Mouse (Mus musculus) cortical plate, adult 2 months (tissue): ENCODE data around the gene Hapln4. TPM values are rescaled to one million over a fixed set of nuclear protein-coding genes. Genes with fewer than 3 reads are reported as not detected.

ENCODE experiments used
- H3K27ac ChIP-seq: fragments of 200-500 bp; 2 replicates; pipeline ENCODE4 v1.5.1; 2012; ENCODE audit warnings: low read length, control low read depth, inconsistent platforms; ENCODE audit not compliant: insufficient read depth
- H3K4me1 ChIP-seq: fragments of 200-500 bp; 2 replicates; pipeline ENCODE4 v1.6.1; 2011; ENCODE audit warnings: low read length; ENCODE audit not compliant: control insufficient read depth, insufficient read depth
- H3K4me3 ChIP-seq: fragments of 200-500 bp; 2 replicates; pipeline ENCODE4 v1.5.1; 2011; ENCODE audit warnings: mild to moderate bottlenecking, low read length, control low read depth; ENCODE audit not compliant: insufficient read depth
- CTCF ChIP-seq: fragments of 200-500 bp; IDR thresholded peaks from 2 replicates; pipeline ENCODE4 v1.5.1; 2011; ENCODE audit warnings: mild to moderate bottlenecking, control low read depth, low read length; ENCODE audit not compliant: insufficient read depth; ENCODE audit errors: extremely low read depth
- POLR2A ChIP-seq: fragments of 200-500 bp; IDR thresholded peaks from 2 replicates; pipeline ENCODE4 v1.6.1; 2011; ENCODE audit warnings: mild to moderate bottlenecking, low read length, control low read depth; ENCODE audit not compliant: insufficient read depth; ENCODE audit errors: extremely low read depth
- polyA plus RNA-seq: library from polyadenylated mRNA; depleted of rRNA; stranded (reverse); fragments of >200 nt; gene quantifications from 2 replicates; pipeline ENCODE4 v1.2.3, GENCODE M21; 2012

Hapln4 gene
- polyA plus RNA-seq, 1 experiment: 69.9 TPM

GRCm38 (mm10) chr8:70072441-70073069 is 10.7 kb upstream of the Hapln4 start, which contains the start of gene Tm6sf2:
Gene Tm6sf2, plus strand, starts transcription at chr8:70072924.
- H3K4me3 ChIP-seq: no peak within 1 kb of the TSS
- TF ChIP-seq POLR2A (0 out of 2 replicates have a peak, but pooled peaks have one; percentile 8), CTCF (no peak)
- no peaks in the 10 kb centered on the region for H3K4me1 ChIP-seq
- no peak within 1 kb of the TSS for H3K27ac ChIP-seq

GRCm38 (mm10) chr8:70073120-70073519 is 10.1 kb upstream of the Hapln4 start:
- H3K4me3 ChIP-seq: no peak overlapping the region
- no peak overlapping the region for H3K27ac ChIP-seq
- no peaks in the 10 kb centered on the region for H3K4me1 ChIP-seq
- 0 out of 2 replicates have a peak, but pooled peaks have one; percentile 1 for TF ChIP-seq POLR2A
- TF ChIP-seq CTCF: no peak

GRCm38 (mm10) chr8:70073682-70074081 is 9.6 kb upstream of the Hapln4 start:
- TF ChIP-seq POLR2A (no peak), CTCF (no peak)

GRCm38 (mm10) chr8:70081976-70082375 is 1.3 kb upstream of the Hapln4 start:
- Histone ChIP-seq H3K4me1 (no peaks in the 10 kb centered on the region), H3K27ac (no peak overlapping the region), H3K4me3 (no peak overlapping the region)
- no peak for TF ChIP-seq POLR2A
- no peak for TF ChIP-seq CTCF

More at GRCm38 (mm10) chr8:70073682-70074081, 9.6 kb upstream of the Hapln4 start:
- Histone ChIP-seq H3K4me3 (no peak overlapping the region), H3K4me1 (no peaks in the 10 kb centered on the region), H3K27ac (no peak overlapping the region)

GRCm38 (mm10) chr8:70084191-70085065 is 1.2 kb downstream of the Hapln4 start:
- TF ChIP-seq POLR2A (no peak), CTCF (no peak)
- H3K27ac ChIP-seq: no peak overlapping the region
- H3K4me1 ChIP-seq: no peaks in the 10 kb centered on the region; the same call in 1 of the 2 replicates
- H3K4me3 ChIP-seq: peak overlapping the region; percentile 64

GRCm38 (mm10) chr8:70086151-70086550 is 2.9 kb downstream of the Hapln4 start:
- no peaks in the 10 kb centered on the region; the same call in 1 of the 2 replicates for H3K4me1 ChIP-seq
- H3K4me3 ChIP-seq: no peak overlapping the region
- no peak for TF ChIP-seq CTCF
- TF ChIP-seq POLR2A: no peak
- no peak overlapping the region for H3K27ac ChIP-seq

GRCm38 (mm10) chr8:70087237-70087636 is 4.0 kb downstream of the Hapln4 start:
- Histone ChIP-seq H3K4me3 (no peak overlapping the region), H3K4me1 (no peaks in the 10 kb centered on the region; the same call in 1 of the 2 replicates), H3K27ac (no peak overlapping the region)
- TF ChIP-seq CTCF (no peak), POLR2A (no peak)

GRCm38 (mm10) chr8:70087836-70088650 is 4.8 kb downstream of the Hapln4 start:
- Histone ChIP-seq H3K4me3 (peak overlapping the region; percentile 9), H3K4me1 (no peaks in the 10 kb centered on the region; the same call in 1 of the 2 replicates), H3K27ac (no peak overlapping the region)
- no peak for TF ChIP-seq POLR2A
- peak; percentile 79 for TF ChIP-seq CTCF

GRCm38 (mm10) chr8:70089296-70089960 is 6.2 kb downstream of the Hapln4 start:
- TF ChIP-seq POLR2A (no peak), CTCF (no peak)
- no peak overlapping the region for H3K27ac ChIP-seq
- H3K4me1 ChIP-seq: no peaks in the 10 kb centered on the region; the same call in 1 of the 2 replicates
- no peak overlapping the region for H3K4me3 ChIP-seq
